In genomic region chr14:76686762-76687453, GRCm38 (mm10) we compare ENCODE assay signal across 10 mouse cellular contexts.
DNase-seq lines count a peak whose midpoint lies in the region; ATAC-seq and TF ChIP-seq lines count a peak whose summit lies in the region.
"Had no signal": no experiment of that assay in that cellular context is flagged by ENCODE, and none has a peak within 500 bp of the region (broad histone marks: within the 10 kb centered on the region; RNA-seq: fewer than 3 reads in every experiment).

No protein-coding gene starts in this region.

- WGBS in forebrain, postnatal 0 days: 49% methylated on average over 9 of the region's 9 CpGs
- WGBS in forebrain, embryonic 10.5 days: 66% methylated on average over 9 of the region's 9 CpGs
- 35% methylated on average over 9 of the region's 9 CpGs for WGBS in thymus, adult 2 months
- 32% methylated on average over 9 of the region's 9 CpGs for WGBS in limb, embryonic 12.5 days
- whole genome bisulfite sequencing in stomach, postnatal 0 days: 47% methylated on average over 9 of the region's 9 CpGs
- 49% methylated on average over 9 of the region's 9 CpGs for WGBS in heart, embryonic 11.5 days (ENCODE audit: insufficient replicate concordance)

- DNase-seq in forebrain, postnatal 0 days: no peak
- no peak for DNase-seq in forebrain, embryonic 10.5 days (ENCODE audit: extremely low spot score, low spot score)
- DNase-seq in thymus, adult 2 months: no peak
- no peak for DNase-seq in thymus, postnatal 14 days
- DNase-seq in stomach, postnatal 0 days (ENCODE audit: low spot score): no peak
- no peak for DNase-seq in layer of hippocampus, postnatal 14 days (ENCODE audit: low spot score in 2 of 2)
- DNase-seq: layer of hippocampus, postnatal 36 days had no signal

- ATAC-seq in forebrain, postnatal 0 days: 0 out of 2 replicates have a peak, but pooled peaks have one; percentile 10
- ATAC-seq in limb, embryonic 12.5 days (ENCODE audit: insufficient number of reproducible peaks, insufficient read depth, low FRiP score, low TSS enrichment, low read depth): no peak
- peak; percentile 73 for ATAC-seq in stomach, postnatal 0 days (ENCODE audit: low FRiP score, low TSS enrichment)
- no peak for ATAC-seq in heart, embryonic 11.5 days (replicated peaks; ENCODE audit: insufficient number of reproducible peaks, low FRiP score, low TSS enrichment)

- no peak for TF ChIP-seq CTCF in forebrain, postnatal 0 days (IDR thresholded peaks at IDR 0.05; ENCODE audit: low read depth)
- TF ChIP-seq CTCF in thymus, adult 2 months (IDR thresholded peaks at IDR 0.05; ENCODE audit: borderline replicate concordance, control insufficient read depth, extremely low read depth, insufficient read depth, low read length, poor library complexity): no peak
- TF ChIP-seq CTCF in stomach, postnatal 0 days (IDR thresholded peaks at IDR 0.05; ENCODE audit: low read depth): no peak

- H3K4me2 ChIP-seq in forebrain, postnatal 0 days (ENCODE audit: low read depth): no peak overlapping the region
- no peak overlapping the region for H3K4me2 ChIP-seq in limb, embryonic 12.5 days
- H3K4me2 ChIP-seq in stomach, postnatal 0 days (replicated peaks; ENCODE audit: low read depth): no peak overlapping the region
- no peak overlapping the region for H3K4me2 ChIP-seq in heart, embryonic 11.5 days
- H3K4me2 ChIP-seq: liver, embryonic 15.5 days had no signal

- H3K9me3 ChIP-seq in forebrain, postnatal 0 days (ENCODE audit: low read length): no peaks in the 10 kb centered on the region
- no peaks in the 10 kb centered on the region for H3K9me3 ChIP-seq in forebrain, embryonic 10.5 days
- no peaks in the 10 kb centered on the region for H3K9me3 ChIP-seq in limb, embryonic 12.5 days
- no peaks in the 10 kb centered on the region for H3K9me3 ChIP-seq in stomach, postnatal 0 days (ENCODE audit: control insufficient read depth, low read length)
- H3K9me3 ChIP-seq in heart, embryonic 11.5 days (replicated peaks; ENCODE audit: control insufficient read depth, low read length): no peaks in the 10 kb centered on the region
- H3K9me3 ChIP-seq: liver, embryonic 15.5 days had no signal

- H3K27ac ChIP-seq in forebrain, postnatal 0 days (ENCODE audit: low read depth, low read length): no peak overlapping the region
- H3K27ac ChIP-seq in forebrain, embryonic 10.5 days: no peak overlapping the region
- H3K27ac ChIP-seq in thymus, adult 2 months (ENCODE audit: control insufficient read depth, insufficient read depth, low read length): peak overlapping the region; percentile 2; the same call in 1 of the 2 replicates
- H3K27ac ChIP-seq in limb, embryonic 12.5 days: peak overlapping the region; percentile 78; the same call in 1 of the 2 replicates
- no peak overlapping the region for H3K27ac ChIP-seq in stomach, postnatal 0 days (replicated peaks)
- no peak overlapping the region for H3K27ac ChIP-seq in heart, embryonic 11.5 days (ENCODE audit: low read depth, low read length)
- H3K27ac ChIP-seq: liver, embryonic 15.5 days had no signal

- TF ChIP-seq POLR2A in thymus, adult 2 months (IDR thresholded peaks at IDR 0.05; ENCODE audit: control insufficient read depth, extremely low read depth, insufficient read depth, low read length, poor library complexity): no peak

- no peak for TF ChIP-seq EP300 in stomach, postnatal 0 days (optimal IDR thresholded peaks at IDR 0.05)

- H3K4me3 ChIP-seq in forebrain, postnatal 0 days (ENCODE audit: low read depth, low read length): no peak overlapping the region
- H3K4me3 ChIP-seq in forebrain, embryonic 10.5 days: no peak overlapping the region
- H3K4me3 ChIP-seq in thymus, adult 2 months (ENCODE audit: control insufficient read depth, insufficient read depth, low read length): no peak overlapping the region
- no peak overlapping the region for H3K4me3 ChIP-seq in limb, embryonic 12.5 days (replicated peaks)
- H3K4me3 ChIP-seq in stomach, postnatal 0 days (ENCODE audit: low read depth, low read length): no peak overlapping the region
- H3K4me3 ChIP-seq in heart, embryonic 11.5 days (ENCODE audit: low read depth, low read length): no peak overlapping the region
- H3K4me3 ChIP-seq: liver, embryonic 15.5 days had no signal

- H3K36me3 ChIP-seq in forebrain, postnatal 0 days (ENCODE audit: insufficient read depth): no peaks in the 10 kb centered on the region
- no peaks in the 10 kb centered on the region for H3K36me3 ChIP-seq in forebrain, embryonic 10.5 days (replicated peaks)
- no peaks in the 10 kb centered on the region for H3K36me3 ChIP-seq in thymus, adult 2 months (ENCODE audit: control insufficient read depth, insufficient read depth, low read length)
- H3K36me3 ChIP-seq in limb, embryonic 12.5 days: no peaks in the 10 kb centered on the region
- H3K36me3 ChIP-seq in stomach, postnatal 0 days (ENCODE audit: control insufficient read depth, insufficient read depth, low read length): no peaks in the 10 kb centered on the region
- no peaks in the 10 kb centered on the region for H3K36me3 ChIP-seq in heart, embryonic 11.5 days (ENCODE audit: control insufficient read depth, insufficient read depth, low read length)
- H3K36me3 ChIP-seq: liver, embryonic 15.5 days had no signal

- H3K27me3 ChIP-seq in forebrain, postnatal 0 days (ENCODE audit: insufficient read depth, low read length): no peaks in the 10 kb centered on the region
- H3K27me3 ChIP-seq in forebrain, embryonic 10.5 days (ENCODE audit: poor library complexity, severe bottlenecking): no peaks in the 10 kb centered on the region; the same call in 1 of the 2 replicates
- no peaks in the 10 kb centered on the region for H3K27me3 ChIP-seq in thymus, adult 2 months (ENCODE audit: control insufficient read depth, insufficient read depth, low read length)
- no peaks in the 10 kb centered on the region for H3K27me3 ChIP-seq in limb, embryonic 12.5 days
- no peaks in the 10 kb centered on the region for H3K27me3 ChIP-seq in stomach, postnatal 0 days (ENCODE audit: control insufficient read depth, insufficient read depth, low read length)
- no peaks in the 10 kb centered on the region for H3K27me3 ChIP-seq in heart, embryonic 11.5 days (ENCODE audit: control insufficient read depth, insufficient read depth, low read length)
- H3K27me3 ChIP-seq: liver, embryonic 15.5 days had no signal

- H3K9ac ChIP-seq in forebrain, postnatal 0 days: no peak overlapping the region
- no peak overlapping the region for H3K9ac ChIP-seq in limb, embryonic 12.5 days (replicated peaks)
- H3K9ac ChIP-seq in stomach, postnatal 0 days (ENCODE audit: low read length): no peak overlapping the region
- no peak overlapping the region for H3K9ac ChIP-seq in heart, embryonic 11.5 days (ENCODE audit: low read depth, low read length)
- H3K9ac ChIP-seq: liver, embryonic 15.5 days had no signal

- H3K4me1 ChIP-seq in forebrain, postnatal 0 days (ENCODE audit: insufficient read depth): peaks cover 7% of the 10 kb centered on the region; the same call in 1 of the 2 replicates
- H3K4me1 ChIP-seq in forebrain, embryonic 10.5 days: peaks cover 42% of the 10 kb centered on the region
- peaks cover 40% of the 10 kb centered on the region for H3K4me1 ChIP-seq in thymus, adult 2 months (replicated peaks; ENCODE audit: control insufficient read depth, insufficient read depth, low read length)
- peaks cover 44% of the 10 kb centered on the region for H3K4me1 ChIP-seq in limb, embryonic 12.5 days (replicated peaks)
- 0 out of 2 replicates have a peak, but pooled peaks cover 8% of the 10 kb centered on the region for H3K4me1 ChIP-seq in stomach, postnatal 0 days (replicated peaks; ENCODE audit: control insufficient read depth, insufficient read depth)
- peaks cover 27% of the 10 kb centered on the region for H3K4me1 ChIP-seq in heart, embryonic 11.5 days (ENCODE audit: control insufficient read depth, insufficient read depth, low read length)

Comparison
In these comparisons a context has a peak if more than half of its experiments do, and no peak if none do; other contexts are left out.
1. ATAC-seq: peak in forebrain, postnatal 0 days (single experiment) and stomach, postnatal 0 days (single experiment); none in limb, embryonic 12.5 days (single experiment) and heart, embryonic 11.5 days (single experiment).
2. H3K27ac ChIP-seq: peak in thymus, adult 2 months (single experiment) and limb, embryonic 12.5 days (single experiment); none in forebrain, postnatal 0 days (single experiment), forebrain, embryonic 10.5 days (single experiment), stomach, postnatal 0 days (single experiment) and heart, embryonic 11.5 days (single experiment).